Mouse (Mus musculus): Measurements from ENCODE around the gene Qser1. TPM values are rescaled to one million over a fixed set of nuclear protein-coding genes. Genes with fewer than 3 reads are reported as not detected.

Gene Qser1
- polyA plus RNA-seq, 1 experiment from 2014 or later, result 10.4 TPM

GRCm38 (mm10) chr2:104742741-104743064, 73.9 kb downstream of the Qser1 start, which contains the start of gene Depdc7:
Gene Depdc7 (minus strand): TSS chr2:104742878.
- H3K27me3 ChIP-seq, result no peaks in the 10 kb centered on the region
- H3K4me2 ChIP-seq, result peak within 1 kb of the TSS; percentile 89
- no peaks in the 10 kb centered on the region for H3K9me3 ChIP-seq (replicated peaks)
- peak within 1 kb of the TSS; percentile 89 for H3K27ac ChIP-seq
- under 1% methylated on average over 31 of the region's 31 CpGs for WGBS
- peak within 1 kb of the TSS; percentile 81 for H3K9ac ChIP-seq
- H3K4me1 ChIP-seq, result peaks cover 37% of the 10 kb centered on the region
- peak; percentile 90 for ATAC-seq (replicated peaks; ENCODE audit: low FRiP score)
- H3K36me3 ChIP-seq, result no peaks in the 10 kb centered on the region
- H3K4me3 ChIP-seq (replicated peaks), result peak within 1 kb of the TSS; percentile 76

GRCm38 (mm10) chr2:104741896-104742740, 74.4 kb downstream of the Qser1 start:
- Histone ChIP-seq H3K4me2 (peak overlapping the region; percentile 89), H3K4me3 (replicated peaks) (peak overlapping the region; percentile 76), H3K27ac (peak overlapping the region; percentile 89), H3K9ac (peak overlapping the region; percentile 81), H3K4me1 (peaks cover 37% of the 10 kb centered on the region), H3K36me3 (no peaks in the 10 kb centered on the region), H3K9me3 (replicated peaks) (no peaks in the 10 kb centered on the region), H3K27me3 (no peaks in the 10 kb centered on the region)
- peak; percentile 38 for ATAC-seq (replicated peaks; ENCODE audit: low FRiP score)
- 4% methylated on average over 46 of the region's 46 CpGs for WGBS

GRCm38 (mm10) chr2:104741015-104741758, 75.4 kb downstream of the Qser1 start:
- H3K4me3 ChIP-seq (replicated peaks), result peak overlapping the region; percentile 76
- H3K4me1 ChIP-seq, result peaks cover 46% of the 10 kb centered on the region
- H3K27me3 ChIP-seq, result no peaks in the 10 kb centered on the region
- 25% methylated on average over 7 of the region's 7 CpGs for WGBS
- H3K27ac ChIP-seq, result no peak overlapping the region
- peak overlapping the region; percentile 89 for H3K4me2 ChIP-seq
- no peak for ATAC-seq (replicated peaks; ENCODE audit: low FRiP score)
- H3K9ac ChIP-seq, result 0 out of 2 replicates have a peak overlapping the region, but pooled peaks have one; percentile 6
- H3K9me3 ChIP-seq (replicated peaks), result no peaks in the 10 kb centered on the region
- no peaks in the 10 kb centered on the region for H3K36me3 ChIP-seq

- no peaks in the 10 kb centered on the region for H3K36me3 ChIP-seq
- no peaks in the 10 kb centered on the region for H3K27me3 ChIP-seq
- H3K4me2 ChIP-seq, result peak overlapping the region; percentile 89
- H3K9ac ChIP-seq, result no peak overlapping the region
- 38% methylated on average over 7 of the region's 7 CpGs for WGBS
- peak overlapping the region; percentile 76; the same call in 1 of the 2 replicates for H3K4me3 ChIP-seq (replicated peaks)
- ATAC-seq (replicated peaks; ENCODE audit: low FRiP score), result no peak
- no peak overlapping the region; the same call in 1 of the 2 replicates for H3K27ac ChIP-seq
- peaks cover 49% of the 10 kb centered on the region for H3K4me1 ChIP-seq
- no peaks in the 10 kb centered on the region for H3K9me3 ChIP-seq (replicated peaks)
These were observed 76.2 kb downstream of the Qser1 start for GRCm38 (mm10) chr2:104740248-104740949.

GRCm38 (mm10) chr2:104739691-104740090, 76.9 kb downstream of the Qser1 start:
- Histone ChIP-seq H3K9ac (no peak overlapping the region), H3K27me3 (no peaks in the 10 kb centered on the region), H3K36me3 (no peaks in the 10 kb centered on the region), H3K9me3 (replicated peaks) (no peaks in the 10 kb centered on the region), H3K4me2 (no peak overlapping the region), H3K27ac (no peak overlapping the region), H3K4me3 (replicated peaks) (no peak overlapping the region), H3K4me1 (peaks cover 50% of the 10 kb centered on the region)
- 88% methylated on average over 2 of the region's 2 CpGs for WGBS
- ATAC-seq (replicated peaks; ENCODE audit: low FRiP score), result no peak

- H3K4me3 ChIP-seq (replicated peaks), result no peak overlapping the region
- ATAC-seq (replicated peaks; ENCODE audit: low FRiP score), result no peak
- 61% methylated on average over 7 of the region's 7 CpGs for WGBS
- peaks cover 39% of the 10 kb centered on the region for H3K4me1 ChIP-seq
- no peaks in the 10 kb centered on the region for H3K27me3 ChIP-seq
- no peaks in the 10 kb centered on the region for H3K9me3 ChIP-seq (replicated peaks)
- no peaks in the 10 kb centered on the region for H3K36me3 ChIP-seq
- 0 out of 2 replicates have a peak overlapping the region, but pooled peaks have one; percentile 45 for H3K27ac ChIP-seq
- H3K9ac ChIP-seq, result no peak overlapping the region
- H3K4me2 ChIP-seq, result no peak overlapping the region
These were observed 80.3 kb downstream of the Qser1 start for GRCm38 (mm10) chr2:104736241-104736640.

- ATAC-seq (replicated peaks; ENCODE audit: low FRiP score), result no peak
- H3K4me1 ChIP-seq, result peaks cover 22% of the 10 kb centered on the region
- no peak overlapping the region for H3K9ac ChIP-seq
- 63% methylated on average over 7 of the region's 7 CpGs for WGBS
- no peak overlapping the region for H3K27ac ChIP-seq
- no peaks in the 10 kb centered on the region for H3K27me3 ChIP-seq
- H3K9me3 ChIP-seq (replicated peaks), result no peaks in the 10 kb centered on the region
- H3K4me2 ChIP-seq, result no peak overlapping the region
- H3K4me3 ChIP-seq (replicated peaks), result no peak overlapping the region
- H3K36me3 ChIP-seq, result no peaks in the 10 kb centered on the region
These were observed 83.9 kb downstream of the Qser1 start for GRCm38 (mm10) chr2:104732562-104733256.

- Histone ChIP-seq H3K4me3 (replicated peaks) (no peak overlapping the region), H3K9me3 (replicated peaks) (no peaks in the 10 kb centered on the region)
- 64% methylated on average over 9 of the region's 9 CpGs for WGBS
These were observed 84.5 kb downstream of the Qser1 start for GRCm38 (mm10) chr2:104732033-104732444.

GRCm38 (mm10) chr2:104727369-104727768, 89.2 kb downstream of the Qser1 start:
- Histone ChIP-seq H3K9me3 (replicated peaks) (no peaks in the 10 kb centered on the region), H3K27ac (no peak overlapping the region), H3K27me3 (no peaks in the 10 kb centered on the region), H3K4me1 (peaks cover 9% of the 10 kb centered on the region; the same call in 1 of the 2 replicates), H3K9ac (no peak overlapping the region), H3K36me3 (peaks cover 9% of the 10 kb centered on the region), H3K4me2 (no peak overlapping the region), H3K4me3 (replicated peaks) (no peak overlapping the region)
- 58% methylated on average over 1 of the region's 1 CpGs for WGBS
- no peak for ATAC-seq (replicated peaks; ENCODE audit: low FRiP score)

More at GRCm38 (mm10) chr2:104732033-104732444, 84.5 kb downstream of the Qser1 start:
- ATAC-seq (replicated peaks; ENCODE audit: low FRiP score), result no peak
- peaks cover 22% of the 10 kb centered on the region for H3K4me1 ChIP-seq
- H3K27me3 ChIP-seq, result no peaks in the 10 kb centered on the region
- H3K27ac ChIP-seq, result peak overlapping the region; percentile 58; the same call in 1 of the 2 replicates
- no peak overlapping the region for H3K9ac ChIP-seq
- peaks cover 1% of the 10 kb centered on the region; the same call in 1 of the 2 replicates for H3K36me3 ChIP-seq
- 0 out of 2 replicates have a peak overlapping the region, but pooled peaks have one; percentile 15 for H3K4me2 ChIP-seq

GRCm38 (mm10) chr2:104722021-104722420, 94.5 kb downstream of the Qser1 start:
- WGBS, result 43% methylated on average over 3 of the region's 3 CpGs
- Histone ChIP-seq H3K27me3 (no peaks in the 10 kb centered on the region), H3K9ac (no peak overlapping the region), H3K4me2 (no peak overlapping the region), H3K9me3 (replicated peaks) (no peaks in the 10 kb centered on the region), H3K4me1 (no peaks in the 10 kb centered on the region), H3K27ac (no peak overlapping the region), H3K4me3 (replicated peaks) (no peak overlapping the region), H3K36me3 (peaks cover 8% of the 10 kb centered on the region)
- no peak for ATAC-seq (replicated peaks; ENCODE audit: low FRiP score)

- Histone ChIP-seq H3K9ac (no peak overlapping the region), H3K4me2 (no peak overlapping the region), H3K27ac (no peak overlapping the region), H3K4me1 (peaks cover 7% of the 10 kb centered on the region), H3K4me3 (replicated peaks) (no peak overlapping the region), H3K9me3 (replicated peaks) (no peaks in the 10 kb centered on the region), H3K36me3 (no peaks in the 10 kb centered on the region), H3K27me3 (peaks cover 10% of the 10 kb centered on the region; the same call in 1 of the 2 replicates)
- no peak for ATAC-seq (replicated peaks; ENCODE audit: low FRiP score)
- WGBS, result 81% methylated on average over 4 of the region's 4 CpGs
These were observed 98.7 kb downstream of the Qser1 start for GRCm38 (mm10) chr2:104717827-104718226.
